Comparison of ENCODE assay signal across 31 mouse cellular contexts in the genomic region with DNA sequence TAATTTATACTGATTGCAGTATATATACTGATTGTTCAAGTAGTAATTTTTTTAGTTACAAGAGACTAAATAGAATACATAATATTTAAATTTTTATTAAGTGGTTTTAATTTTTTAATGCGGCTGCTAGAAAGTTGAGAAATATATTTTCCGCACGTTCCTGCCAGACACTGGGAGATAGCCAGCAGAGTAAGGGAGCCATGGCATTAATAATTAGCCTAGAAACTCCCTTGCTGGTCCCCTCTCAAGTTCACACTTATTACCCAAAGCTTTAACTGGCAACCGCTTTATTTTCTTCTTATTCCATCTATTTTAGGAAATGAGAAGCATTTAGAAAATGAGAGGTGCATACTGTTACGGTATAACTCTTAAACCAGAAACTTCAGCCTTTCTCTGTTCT.
"Had no signal": no experiment of that assay in that cellular context is flagged by ENCODE, and none has a peak within 500 bp of the region (broad histone marks: within the 10 kb centered on the region; RNA-seq: fewer than 3 reads in every experiment).

No protein-coding gene starts in this region.

- H3K4me1 ChIP-seq: limb, embryonic 10.5 days; limb, embryonic 12.5 days; limb, embryonic 13.5 days; limb, embryonic 15.5 days; liver, embryonic 12.5 days; liver, embryonic 13.5 days; liver, embryonic 15.5 days; lung, embryonic 15.5 days; megakaryocyte, embryonic 14.5 days; midbrain, embryonic 10.5 days; midbrain, embryonic 12.5 days; midbrain, embryonic 13.5 days; midbrain, embryonic 15.5 days; neural tube, embryonic 12.5 days; neural tube, embryonic 13.5 days had no signal

- H3K4me2 ChIP-seq: limb, embryonic 12.5 days; limb, embryonic 13.5 days; limb, embryonic 15.5 days; liver, embryonic 12.5 days; liver, embryonic 13.5 days; liver, embryonic 15.5 days; lung, embryonic 14.5 days; lung, embryonic 15.5 days; midbrain, embryonic 11.5 days; midbrain, embryonic 12.5 days; midbrain, embryonic 13.5 days; midbrain, embryonic 15.5 days; neural tube, embryonic 12.5 days; neural tube, embryonic 13.5 days had no signal

- H3K9ac ChIP-seq: limb, embryonic 12.5 days; limb, embryonic 13.5 days; limb, embryonic 15.5 days; liver, embryonic 12.5 days; liver, embryonic 13.5 days; liver, embryonic 14.5 days; liver, embryonic 15.5 days; liver, postnatal 0 days; lung, embryonic 14.5 days; lung, embryonic 15.5 days; midbrain, embryonic 12.5 days; midbrain, embryonic 13.5 days; midbrain, embryonic 15.5 days; neural tube, embryonic 12.5 days; neural tube, embryonic 13.5 days had no signal

- ATAC-seq: liver, embryonic 12.5 days; liver, postnatal 0 days; lung, postnatal 0 days; midbrain, embryonic 13.5 days; midbrain, embryonic 15.5 days; midbrain, embryonic 16.5 days had no signal

- H3K4me3 ChIP-seq: limb, embryonic 10.5 days; limb, embryonic 12.5 days; limb, embryonic 13.5 days; limb, embryonic 15.5 days; liver, embryonic 12.5 days; liver, embryonic 13.5 days; liver, embryonic 15.5 days; lung, embryonic 15.5 days; megakaryocyte, embryonic 14.5 days; midbrain, embryonic 10.5 days; midbrain, embryonic 12.5 days; midbrain, embryonic 13.5 days; midbrain, embryonic 15.5 days; myocyte; neural tube, embryonic 12.5 days; neural tube, embryonic 13.5 days had no signal

- H3K27me3 ChIP-seq: limb, embryonic 12.5 days; limb, embryonic 13.5 days; limb, embryonic 15.5 days; liver, embryonic 12.5 days; liver, embryonic 13.5 days; liver, embryonic 15.5 days; lung, embryonic 15.5 days; megakaryocyte, embryonic 14.5 days; midbrain, embryonic 12.5 days; midbrain, embryonic 13.5 days; midbrain, embryonic 15.5 days; neural tube, embryonic 12.5 days; neural tube, embryonic 13.5 days had no signal

- H3K9me3 ChIP-seq: limb, embryonic 10.5 days; limb, embryonic 15.5 days; liver, embryonic 12.5 days; liver, embryonic 13.5 days; liver, embryonic 15.5 days; lung, embryonic 15.5 days; midbrain, embryonic 12.5 days; midbrain, embryonic 15.5 days had no signal

- DNase-seq: liver; liver, embryonic 13.5 days; liver, postnatal 0 days; lung, adult 18-20 months; lung, adult 2 months; lung, embryonic 14.5 days; lung, postnatal 10 days; lung, postnatal 14 days; lung, postnatal 36 days; lung, postnatal 4 days; midbrain, embryonic 14.5 days had no signal

- H3K36me3 ChIP-seq: limb, embryonic 10.5 days; limb, embryonic 12.5 days; limb, embryonic 13.5 days; limb, embryonic 15.5 days; liver, embryonic 12.5 days; liver, embryonic 13.5 days; liver, embryonic 15.5 days; lung, embryonic 15.5 days; midbrain, embryonic 10.5 days; midbrain, embryonic 12.5 days; midbrain, embryonic 13.5 days; midbrain, embryonic 15.5 days; neural tube, embryonic 12.5 days; neural tube, embryonic 13.5 days had no signal

- H3K27ac ChIP-seq: limb, embryonic 10.5 days; limb, embryonic 12.5 days; limb, embryonic 13.5 days; limb, embryonic 15.5 days; liver, embryonic 12.5 days; liver, embryonic 13.5 days; liver, embryonic 14.5 days; liver, embryonic 15.5 days; lung, embryonic 15.5 days; macrophage; midbrain, embryonic 10.5 days; midbrain, embryonic 12.5 days; midbrain, embryonic 13.5 days; midbrain, embryonic 15.5 days; neural tube, embryonic 12.5 days; neural tube, embryonic 13.5 days had no signal
